Mouse (Mus musculus): ENCODE data around the gene Ganab.
"Not testable (repeated sequence)": the region's sequence is repeated elsewhere in the genome, so short reads cannot be mapped to it uniquely, and the experiment has no call there.

Ganab gene

GRCm38 (mm10) chr19:8897865-8898495, at the start of gene Ganab:
Gene Ganab, plus strand, starts transcription at chr19:8898071.
- peak; percentile 90 for DNase-seq (ENCODE audit: low read depth, low spot score)

GRCm38 (mm10) chr19:8848356-8848755, 49.5 kb upstream of the Ganab start:
- no peak for DNase-seq (ENCODE audit: low read depth, low spot score)

- no peak for DNase-seq (ENCODE audit: low read depth, low spot score)
Observed at GRCm38 (mm10) chr19:8850402-8850901, 47.4 kb upstream of the Ganab start, which contains the start of gene Lrrn4cl. Gene Lrrn4cl, plus strand, starts transcription at chr19:8850768.

GRCm38 (mm10) chr19:8851639-8852038, 46.2 kb upstream of the Ganab start:
- DNase-seq (ENCODE audit: low read depth, low spot score): no peak

GRCm38 (mm10) chr19:8852236-8852928, 45.5 kb upstream of the Ganab start:
- no peak for DNase-seq (ENCODE audit: low read depth, low spot score)

GRCm38 (mm10) chr19:8853117-8853516, 44.8 kb upstream of the Ganab start:
- DNase-seq (ENCODE audit: low read depth, low spot score): no peak

GRCm38 (mm10) chr19:8857689-8858088, 40.2 kb upstream of the Ganab start:
- DNase-seq (ENCODE audit: low read depth, low spot score): no peak

- no peak for DNase-seq (ENCODE audit: low read depth, low spot score)
Observed at GRCm38 (mm10) chr19:8859018-8859417, 38.9 kb upstream of the Ganab start.

- DNase-seq (ENCODE audit: low read depth, low spot score): no peak
Observed at GRCm38 (mm10) chr19:8864265-8864664, 33.6 kb upstream of the Ganab start.

GRCm38 (mm10) chr19:8870381-8870780, 27.5 kb upstream of the Ganab start:
- DNase-seq (ENCODE audit: low read depth, low spot score): not testable (repeated sequence)

- DNase-seq (ENCODE audit: low read depth, low spot score): no peak
Observed at GRCm38 (mm10) chr19:8870838-8871237, 27.0 kb upstream of the Ganab start.

GRCm38 (mm10) chr19:8871267-8872186, 26.3 kb upstream of the Ganab start, which contains the start of gene Ubxn1:
Gene Ubxn1, plus strand, starts transcription at chr19:8871496.
- peak; percentile 95 for DNase-seq (ENCODE audit: low read depth, low spot score)

- DNase-seq (ENCODE audit: low read depth, low spot score): no peak
Observed at GRCm38 (mm10) chr19:8872266-8872840, 25.5 kb upstream of the Ganab start.

GRCm38 (mm10) chr19:8875031-8875430, 22.8 kb upstream of the Ganab start:
- no peak for DNase-seq (ENCODE audit: low read depth, low spot score)

GRCm38 (mm10) chr19:8880311-8881033, 17.4 kb upstream of the Ganab start, which contains the start of gene Uqcc3:
Gene Uqcc3, minus strand, starts transcription at chr19:8880923.
- DNase-seq (ENCODE audit: low read depth, low spot score): peak; percentile 74

- no peak for DNase-seq (ENCODE audit: low read depth, low spot score)
Observed at GRCm38 (mm10) chr19:8881034-8881392, 16.9 kb upstream of the Ganab start.

GRCm38 (mm10) chr19:8883616-8884015, 14.3 kb upstream of the Ganab start, which contains the start of the genes Lbhd1 and Gm49403:
Gene Lbhd1, plus strand, starts transcription at chr19:8883732.
Gene Gm49403, plus strand, starts transcription at chr19:8883930.
- DNase-seq (ENCODE audit: low read depth, low spot score): no peak

- DNase-seq (ENCODE audit: low read depth, low spot score): no peak
Observed at GRCm38 (mm10) chr19:8886916-8887584, 10.8 kb upstream of the Ganab start.

- no peak for DNase-seq (ENCODE audit: low read depth, low spot score)
Observed at GRCm38 (mm10) chr19:8887585-8888463, 10.0 kb upstream of the Ganab start.
